Mouse (Mus musculus): ENCODE data around the gene Fggy. TPM values are rescaled to one million over a fixed set of nuclear protein-coding genes. Genes with fewer than 3 reads are reported as not detected.

The Fggy gene
- polyA plus RNA-seq, 1 experiment, result 22.2 TPM

GRCm38 (mm10) chr4:95556663-95557332 lies 509 bp upstream of the Fggy start:
- Histone ChIP-seq H3K36me3 (ENCODE audit: control insufficient read depth, insufficient read depth, low read length, poor library complexity, severe bottlenecking) (no peaks in the 10 kb centered on the region), H3K9ac (ENCODE audit: low read depth, poor library complexity, severe bottlenecking) (peak overlapping the region; percentile 29), H3K9me3 (replicated peaks; ENCODE audit: control insufficient read depth, insufficient read depth, low read length, poor library complexity, severe bottlenecking) (no peaks in the 10 kb centered on the region), H3K27ac (ENCODE audit: insufficient read depth, low read length) (no peak overlapping the region), H3K27me3 (ENCODE audit: control insufficient read depth, insufficient read depth, low read length, poor library complexity, severe bottlenecking) (no peaks in the 10 kb centered on the region), H3K4me1 (ENCODE audit: control insufficient read depth, insufficient read depth, low read length) (no peaks in the 10 kb centered on the region), H3K4me3 (ENCODE audit: low read depth, low read length) (peak overlapping the region; percentile 63)
- TF ChIP-seq CTCF (IDR thresholded peaks at IDR 0.05; ENCODE audit: low read depth, low read length), result no peak
- TF ChIP-seq EP300 (IDR thresholded peaks at IDR 0.05; ENCODE audit: insufficient read depth, low read depth, low read length), result no peak
- TF ChIP-seq POLR2A (IDR thresholded peaks at IDR 0.05; ENCODE audit: insufficient read depth, low read length), result no peak

- H3K36me3 ChIP-seq (ENCODE audit: control insufficient read depth, insufficient read depth, low read length, poor library complexity, severe bottlenecking), result no peaks in the 10 kb centered on the region
- H3K9me3 ChIP-seq (replicated peaks; ENCODE audit: control insufficient read depth, insufficient read depth, low read length, poor library complexity, severe bottlenecking), result no peaks in the 10 kb centered on the region
- H3K4me1 ChIP-seq (ENCODE audit: control insufficient read depth, insufficient read depth, low read length), result no peaks in the 10 kb centered on the region
- no peaks in the 10 kb centered on the region for H3K27me3 ChIP-seq (ENCODE audit: control insufficient read depth, insufficient read depth, low read length, poor library complexity, severe bottlenecking)
- H3K9ac ChIP-seq (ENCODE audit: low read depth, poor library complexity, severe bottlenecking), result 0 out of 2 replicates have a peak overlapping the region, but pooled peaks have one; percentile 42
- H3K4me3 ChIP-seq (ENCODE audit: low read depth, low read length), result no peak overlapping the region
- no peak overlapping the region for H3K27ac ChIP-seq (ENCODE audit: insufficient read depth, low read length)
- TF ChIP-seq POLR2A (IDR thresholded peaks at IDR 0.05; ENCODE audit: insufficient read depth, low read length), result no peak
- no peak for TF ChIP-seq CTCF (IDR thresholded peaks at IDR 0.05; ENCODE audit: low read depth, low read length)
Measured at GRCm38 (mm10) chr4:95558271-95558888, 1.1 kb downstream of the Fggy start.

GRCm38 (mm10) chr4:95571621-95572020 lies 14.3 kb downstream of the Fggy start:
- H3K36me3 ChIP-seq (ENCODE audit: control insufficient read depth, insufficient read depth, low read length, poor library complexity, severe bottlenecking), result no peaks in the 10 kb centered on the region
- no peak overlapping the region for H3K27ac ChIP-seq (ENCODE audit: insufficient read depth, low read length)
- no peak overlapping the region for H3K9ac ChIP-seq (ENCODE audit: low read depth, poor library complexity, severe bottlenecking)
- H3K4me3 ChIP-seq (ENCODE audit: low read depth, low read length), result no peak overlapping the region
- no peaks in the 10 kb centered on the region for H3K27me3 ChIP-seq (ENCODE audit: control insufficient read depth, insufficient read depth, low read length, poor library complexity, severe bottlenecking)
- no peaks in the 10 kb centered on the region for H3K4me1 ChIP-seq (ENCODE audit: control insufficient read depth, insufficient read depth, low read length)
- no peaks in the 10 kb centered on the region for H3K9me3 ChIP-seq (replicated peaks; ENCODE audit: control insufficient read depth, insufficient read depth, low read length, poor library complexity, severe bottlenecking)
- TF ChIP-seq EP300 (IDR thresholded peaks at IDR 0.05; ENCODE audit: insufficient read depth, low read depth, low read length) (no peak), CTCF (IDR thresholded peaks at IDR 0.05; ENCODE audit: low read depth, low read length) (no peak), POLR2A (IDR thresholded peaks at IDR 0.05; ENCODE audit: insufficient read depth, low read length) (no peak)

- no peaks in the 10 kb centered on the region for H3K9me3 ChIP-seq (replicated peaks; ENCODE audit: control insufficient read depth, insufficient read depth, low read length, poor library complexity, severe bottlenecking)
- H3K27ac ChIP-seq (ENCODE audit: insufficient read depth, low read length), result no peak overlapping the region
- no peaks in the 10 kb centered on the region for H3K4me1 ChIP-seq (ENCODE audit: control insufficient read depth, insufficient read depth, low read length)
- H3K9ac ChIP-seq (ENCODE audit: low read depth, poor library complexity, severe bottlenecking), result no peak overlapping the region
- H3K27me3 ChIP-seq (ENCODE audit: control insufficient read depth, insufficient read depth, low read length, poor library complexity, severe bottlenecking), result no peaks in the 10 kb centered on the region
- TF ChIP-seq POLR2A (IDR thresholded peaks at IDR 0.05; ENCODE audit: insufficient read depth, low read length), result no peak
- TF ChIP-seq EP300 (IDR thresholded peaks at IDR 0.05; ENCODE audit: insufficient read depth, low read depth, low read length), result no peak
- no peak for TF ChIP-seq CTCF (IDR thresholded peaks at IDR 0.05; ENCODE audit: low read depth, low read length)
- H3K36me3 ChIP-seq (ENCODE audit: control insufficient read depth, insufficient read depth, low read length, poor library complexity, severe bottlenecking), result no peaks in the 10 kb centered on the region
- no peak overlapping the region for H3K4me3 ChIP-seq (ENCODE audit: low read depth, low read length)
Measured at GRCm38 (mm10) chr4:95573704-95574103, 16.4 kb downstream of the Fggy start.

GRCm38 (mm10) chr4:95575411-95575911 lies 18.2 kb downstream of the Fggy start:
- TF ChIP-seq EP300 (IDR thresholded peaks at IDR 0.05; ENCODE audit: insufficient read depth, low read depth, low read length) (no peak), POLR2A (IDR thresholded peaks at IDR 0.05; ENCODE audit: insufficient read depth, low read length) (no peak), CTCF (IDR thresholded peaks at IDR 0.05; ENCODE audit: low read depth, low read length) (no peak)
- no peaks in the 10 kb centered on the region for H3K36me3 ChIP-seq (ENCODE audit: control insufficient read depth, insufficient read depth, low read length, poor library complexity, severe bottlenecking)
- no peak overlapping the region for H3K4me3 ChIP-seq (ENCODE audit: low read depth, low read length)
- H3K9me3 ChIP-seq (replicated peaks; ENCODE audit: control insufficient read depth, insufficient read depth, low read length, poor library complexity, severe bottlenecking), result no peaks in the 10 kb centered on the region
- H3K9ac ChIP-seq (ENCODE audit: low read depth, poor library complexity, severe bottlenecking), result no peak overlapping the region
- no peaks in the 10 kb centered on the region for H3K27me3 ChIP-seq (ENCODE audit: control insufficient read depth, insufficient read depth, low read length, poor library complexity, severe bottlenecking)
- H3K27ac ChIP-seq (ENCODE audit: insufficient read depth, low read length), result no peak overlapping the region
- no peaks in the 10 kb centered on the region for H3K4me1 ChIP-seq (ENCODE audit: control insufficient read depth, insufficient read depth, low read length)

- no peaks in the 10 kb centered on the region for H3K36me3 ChIP-seq (ENCODE audit: control insufficient read depth, insufficient read depth, low read length, poor library complexity, severe bottlenecking)
- H3K4me1 ChIP-seq (ENCODE audit: control insufficient read depth, insufficient read depth, low read length), result no peaks in the 10 kb centered on the region
- no peak overlapping the region for H3K4me3 ChIP-seq (ENCODE audit: low read depth, low read length)
- H3K9me3 ChIP-seq (replicated peaks; ENCODE audit: control insufficient read depth, insufficient read depth, low read length, poor library complexity, severe bottlenecking), result no peaks in the 10 kb centered on the region
- no peak for TF ChIP-seq CTCF (IDR thresholded peaks at IDR 0.05; ENCODE audit: low read depth, low read length)
- no peak for TF ChIP-seq POLR2A (IDR thresholded peaks at IDR 0.05; ENCODE audit: insufficient read depth, low read length)
- no peak for TF ChIP-seq EP300 (IDR thresholded peaks at IDR 0.05; ENCODE audit: insufficient read depth, low read depth, low read length)
- no peak overlapping the region for H3K27ac ChIP-seq (ENCODE audit: insufficient read depth, low read length)
- no peak overlapping the region for H3K9ac ChIP-seq (ENCODE audit: low read depth, poor library complexity, severe bottlenecking)
- no peaks in the 10 kb centered on the region for H3K27me3 ChIP-seq (ENCODE audit: control insufficient read depth, insufficient read depth, low read length, poor library complexity, severe bottlenecking)
Measured at GRCm38 (mm10) chr4:95579183-95579582, 21.9 kb downstream of the Fggy start.

All from ES-Bruce4 (cell line).